Mouse (Mus musculus) midbrain, embryonic 15.5 days (tissue): ENCODE measurements at regions not wholly inside any gene's neighbourhood (a gene's known extent, or its start where the extent isn't known, plus 50 kb on each side); places are given as distances from the start of the nearest gene placed in this dataset.
"Not testable (repeated sequence)": the region's sequence is repeated elsewhere in the genome, so short reads cannot be mapped to it uniquely, and the experiment has no call there.

Experiments
- ATAC-seq: fragments of 200-750 bp; cut with Nextera tagmentation; replicated peaks from 2 replicates; pipeline ENCODE4 v1.8.0; 2017; ENCODE audit warnings: moderate TSS enrichment
- H3K27ac ChIP-seq: fragments of 300-500 bp; sonication (generic); 2 replicates; pipeline ENCODE4 v1.5.1; 2015; ENCODE audit warnings: mild to moderate bottlenecking, inconsistent platforms
- H3K27me3 ChIP-seq: fragments of 300-500 bp; sonication (generic); replicated peaks from 2 replicates; pipeline ENCODE4 v1.6.1; 2015; ENCODE audit warnings: inconsistent platforms
- H3K36me3 ChIP-seq: fragments of 300-500 bp; sonication (generic); replicated peaks from 2 replicates; pipeline ENCODE4 v1.6.1; 2015; ENCODE audit warnings: inconsistent platforms
- H3K4me1 ChIP-seq: fragments of 300-500 bp; sonication (generic); 2 replicates; pipeline ENCODE4 v1.6.1; 2015; ENCODE audit warnings: inconsistent platforms
- H3K4me2 ChIP-seq: fragments of 300-500 bp; sonication (generic); 2 replicates; pipeline ENCODE4 v1.6.1; 2015; ENCODE audit warnings: inconsistent platforms, mild to moderate bottlenecking, moderate library complexity
- H3K4me3 ChIP-seq: fragments of 300-500 bp; sonication (generic); 2 replicates; pipeline ENCODE4 v1.5.1; 2015; ENCODE audit warnings: mild to moderate bottlenecking, inconsistent platforms
- H3K9ac ChIP-seq: fragments of 300-500 bp; sonication (generic); 2 replicates; pipeline ENCODE4 v1.6.1; 2015; ENCODE audit warnings: mild to moderate bottlenecking, inconsistent platforms
- H3K9me3 ChIP-seq: fragments of 300-500 bp; sonication (generic); 2 replicates; pipeline ENCODE4 v1.6.1; 2016; ENCODE audit warnings: inconsistent platforms
- WGBS: fragments of 180-500 bp; shearing (Covaris S2); methylation state at CpG from one replicate; pipeline ENCODE4 v1.1.7; 2015; ENCODE audit warnings: mixed read lengths; 5-methylcytosine and 5-hydroxymethylcytosine counted together

GRCm38 (mm10) chr12:119527760-119528159 is 213.7 kb downstream of the Macc1 start:
- Histone ChIP-seq H3K4me2 (no peak overlapping the region), H3K9me3 (no peaks in the 10 kb centered on the region), H3K27me3 (no peaks in the 10 kb centered on the region), H3K4me1 (no peaks in the 10 kb centered on the region), H3K36me3 (no peaks in the 10 kb centered on the region), H3K9ac (no peak overlapping the region), H3K27ac (no peak overlapping the region), H3K4me3 (no peak overlapping the region)
- WGBS: 93% methylated on average over 2 of the region's 2 CpGs
- no peak for ATAC-seq

DNA sequence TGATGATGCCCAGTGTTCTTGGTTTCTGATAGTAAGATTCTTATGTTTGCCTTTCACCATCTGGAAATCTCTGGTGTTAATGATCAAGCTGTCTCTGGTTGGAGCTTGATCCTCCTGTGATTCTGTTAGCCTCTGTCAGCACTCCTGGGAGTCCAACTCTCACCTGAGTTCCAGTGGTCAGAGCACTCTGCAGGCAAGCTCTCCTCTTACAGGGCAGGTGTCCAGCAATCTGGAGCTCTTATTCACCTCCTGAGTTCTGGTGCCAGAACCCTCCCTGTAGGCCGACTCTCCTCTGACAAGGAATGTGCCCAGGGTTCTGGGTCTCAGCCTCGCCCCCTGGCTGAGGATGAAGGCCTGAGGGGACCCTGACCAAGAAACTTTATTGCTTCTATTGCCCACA is 234.3 kb downstream of the Macc1 start:
- H3K36me3 ChIP-seq, H3K4me2 ChIP-seq, H3K9me3 ChIP-seq, H3K27ac ChIP-seq, H3K27me3 ChIP-seq, H3K4me1 ChIP-seq, H3K9ac ChIP-seq, H3K4me3 ChIP-seq, ATAC-seq: not testable (repeated sequence)
- WGBS: 91% methylated on average over 2 of the region's 2 CpGs

DNA sequence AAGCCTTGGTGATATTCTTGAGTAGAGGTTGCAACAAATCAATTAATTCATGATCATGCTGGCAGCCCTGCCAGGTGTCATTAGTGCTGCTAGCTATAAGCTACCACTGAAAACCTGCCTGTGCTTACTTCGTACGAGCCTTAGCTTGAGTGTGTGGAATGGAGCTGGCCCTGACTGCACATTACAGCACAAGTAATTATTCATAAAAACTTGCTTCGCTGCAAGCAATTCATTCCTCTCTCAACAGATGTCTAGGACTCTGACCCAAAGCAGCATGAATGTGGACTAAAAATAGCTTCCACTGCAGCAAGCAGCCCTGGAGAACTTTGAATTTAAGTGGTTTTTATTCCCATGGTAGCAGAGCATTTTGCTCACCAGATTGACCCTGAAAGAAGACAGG is 262.6 kb downstream of the Macc1 start:
- H3K27me3 ChIP-seq: no peaks in the 10 kb centered on the region
- WGBS: 47% methylated on average over 3 of the region's 3 CpGs
- H3K36me3 ChIP-seq: no peaks in the 10 kb centered on the region
- no peak overlapping the region; the same call in 1 of the 2 replicates for H3K27ac ChIP-seq
- H3K4me1 ChIP-seq: no peaks in the 10 kb centered on the region
- no peak overlapping the region for H3K4me2 ChIP-seq
- ATAC-seq: peak; percentile 98
- no peak overlapping the region for H3K9ac ChIP-seq
- H3K4me3 ChIP-seq: no peak overlapping the region
- H3K9me3 ChIP-seq: no peaks in the 10 kb centered on the region

DNA sequence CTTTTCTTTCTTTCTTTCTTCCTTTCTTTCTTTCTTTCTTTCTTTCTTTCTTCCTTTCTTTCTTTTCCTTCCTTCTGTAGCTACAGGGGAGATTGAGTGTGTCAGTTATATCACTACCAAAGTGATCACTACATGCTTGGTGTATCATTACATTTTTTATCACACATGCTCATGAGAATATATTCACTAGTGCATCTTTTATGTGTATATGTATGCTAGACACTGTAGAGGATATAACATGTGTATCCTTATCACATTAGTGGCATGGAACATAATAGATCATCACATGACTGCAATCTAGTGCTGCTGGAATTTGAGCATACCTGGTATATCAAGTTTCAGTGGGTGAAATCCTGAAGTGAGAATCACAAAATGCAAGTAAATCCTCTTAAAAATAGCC is 263.2 kb downstream of the Macc1 start:
- no peak overlapping the region for H3K27ac ChIP-seq
- H3K4me3 ChIP-seq: no peak overlapping the region
- peak; percentile 58 for ATAC-seq
- no peaks in the 10 kb centered on the region for H3K4me1 ChIP-seq
- H3K4me2 ChIP-seq: no peak overlapping the region
- no peak overlapping the region for H3K9ac ChIP-seq
- no peaks in the 10 kb centered on the region for H3K9me3 ChIP-seq
- no peaks in the 10 kb centered on the region for H3K27me3 ChIP-seq
- H3K36me3 ChIP-seq: no peaks in the 10 kb centered on the region

- Histone ChIP-seq H3K9me3 (no peaks in the 10 kb centered on the region), H3K36me3 (no peaks in the 10 kb centered on the region), H3K4me2 (no peak overlapping the region), H3K27me3 (no peaks in the 10 kb centered on the region), H3K27ac (no peak overlapping the region), H3K9ac (no peak overlapping the region), H3K4me1 (no peaks in the 10 kb centered on the region), H3K4me3 (no peak overlapping the region)
- ATAC-seq: no peak
Observed at GRCm38 (mm10) chr12:119601361-119601760, 287.3 kb downstream of the Macc1 start.

DNA sequence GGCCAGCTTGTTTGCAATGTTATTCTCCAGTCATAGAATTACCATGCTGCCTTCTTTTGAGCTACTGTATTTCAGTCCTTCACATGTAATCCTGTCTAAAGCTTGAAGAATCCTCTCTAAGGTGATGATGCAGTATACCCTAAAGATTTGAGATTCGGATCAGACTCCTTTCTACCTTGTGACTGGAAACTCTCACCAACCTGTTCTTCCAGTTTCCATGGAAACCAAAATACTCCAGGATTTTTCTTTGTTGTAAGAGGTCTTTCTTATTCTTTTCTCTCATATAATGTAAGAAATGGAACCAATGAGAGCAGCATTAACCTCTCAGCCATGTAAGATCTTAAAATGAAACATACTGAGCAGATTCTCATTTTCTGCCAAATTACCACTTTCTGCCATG is 310.2 kb downstream of the Macc1 start:
- WGBS: 45% methylated on average over 1 of the region's 1 CpGs
- no peaks in the 10 kb centered on the region for H3K27me3 ChIP-seq
- 0 out of 2 replicates have a peak, but pooled peaks cover 3% of the 10 kb centered on the region for H3K4me1 ChIP-seq
- peak; percentile 90 for ATAC-seq
- H3K4me2 ChIP-seq: no peak overlapping the region
- H3K9ac ChIP-seq: no peak overlapping the region
- H3K9me3 ChIP-seq: no peaks in the 10 kb centered on the region
- no peaks in the 10 kb centered on the region for H3K36me3 ChIP-seq
- H3K4me3 ChIP-seq: no peak overlapping the region
- H3K27ac ChIP-seq: peak overlapping the region; percentile 69; the same call in 1 of the 2 replicates

DNA sequence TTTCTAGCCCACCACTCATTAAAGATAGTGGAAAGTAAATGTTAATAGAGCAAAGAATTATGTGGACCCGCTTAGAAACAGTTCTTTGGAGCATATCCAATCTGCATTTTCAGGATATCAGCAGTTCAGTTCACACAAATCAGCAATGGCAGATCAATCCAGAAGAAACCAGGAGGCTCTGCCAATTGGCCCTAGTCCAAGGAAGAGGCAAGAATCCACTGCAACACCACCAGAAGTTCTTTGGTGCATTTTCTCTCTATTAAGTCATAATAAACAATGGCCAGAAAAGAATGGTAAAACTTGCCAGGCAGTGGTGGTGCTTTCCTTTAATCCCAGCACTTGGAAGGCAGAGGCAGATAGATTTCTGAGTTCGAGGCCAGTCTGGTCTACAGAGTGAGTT is 290.3 kb upstream of the Tmem196 start:
- Histone ChIP-seq H3K9ac (no peak overlapping the region), H3K4me3 (no peak overlapping the region), H3K27ac (no peak overlapping the region), H3K4me1 (no peaks in the 10 kb centered on the region), H3K9me3 (no peaks in the 10 kb centered on the region), H3K36me3 (no peaks in the 10 kb centered on the region), H3K4me2 (no peak overlapping the region), H3K27me3 (no peaks in the 10 kb centered on the region)
- WGBS: 81% methylated on average over 2 of the region's 2 CpGs
- no peak for ATAC-seq
